Mouse (Mus musculus) heart, adult 2 months (tissue): Measurements from ENCODE around the gene Lpgat1. TPM values are rescaled to one million over a fixed set of nuclear protein-coding genes. Genes with fewer than 3 reads are reported as not detected.

Experiments
- DNase-seq, 2 experiments: peaks; one replicate each; pipeline ENCODE4 v3.0.0; 2021
- H3K27ac ChIP-seq: fragments of 200-600 bp; 2 replicates; pipeline ENCODE4 v1.8.1; 2022
- H3K27me3 ChIP-seq: fragments of 200-500 bp; 2 replicates; pipeline ENCODE4 v1.6.1; 2012; ENCODE audit warnings: mild to moderate bottlenecking, low read length, inconsistent platforms, mixed read lengths; ENCODE audit not compliant: control insufficient read depth, insufficient read depth
- H3K36me3 ChIP-seq: fragments of 200-500 bp; 2 replicates; pipeline ENCODE4 v1.6.1; 2012; ENCODE audit warnings: low read length, inconsistent platforms; ENCODE audit not compliant: control insufficient read depth, insufficient read depth
- H3K4me1 ChIP-seq: fragments of 200-500 bp; 2 replicates; pipeline ENCODE4 v1.6.1; 2011; ENCODE audit warnings: low read length; ENCODE audit not compliant: control insufficient read depth, insufficient read depth
- H3K4me3 ChIP-seq: fragments of 200-600 bp; 2 replicates; pipeline ENCODE4 v1.8.1; 2022
- H3K79me2 ChIP-seq: fragments of 200-500 bp; replicated peaks from 2 replicates; pipeline ENCODE4 v1.6.1; 2012; ENCODE audit warnings: mild to moderate bottlenecking, inconsistent platforms, low read length, moderate library complexity, mixed read lengths; ENCODE audit not compliant: control insufficient read depth, insufficient read depth
- H3K9ac ChIP-seq: fragments of 200-500 bp; 2 replicates; pipeline ENCODE4 v1.6.1; 2012; ENCODE audit warnings: low read depth, mild to moderate bottlenecking, control low read depth, inconsistent platforms, low read length, mixed read lengths
- CTCF ChIP-seq: fragments of 200-600 bp; IDR thresholded peaks from 2 replicates; pipeline ENCODE4 v1.8.1; 2022; ENCODE audit warnings: antibody characterized with exemption, mild to moderate bottlenecking, moderate library complexity
- EP300 ChIP-seq: fragments of 200-500 bp; IDR thresholded peaks from 2 replicates; pipeline ENCODE4 v1.6.1; 2011; ENCODE audit warnings: low read depth, low read length, control low read depth; ENCODE audit not compliant: insufficient read depth
- POLR2A ChIP-seq: fragments of 200-500 bp; IDR thresholded peaks from 2 replicates; pipeline ENCODE4 v1.6.1; 2011; ENCODE audit warnings: mild to moderate bottlenecking, low read depth, low read length, control low read depth; ENCODE audit not compliant: insufficient read depth
- WGBS: fragments of 180-500 bp; shearing (Covaris S2); methylation state at CpG from one replicate; pipeline ENCODE4 v1.1.7; 2018; 5-methylcytosine and 5-hydroxymethylcytosine counted together
- intact Hi-C: fragments of 180-260 bp; cut with DNase I; formaldehyde crosslinking; loops from one replicate; pipeline ENCODE4 v1.15.1; 2025
- polyA plus RNA-seq: library from polyadenylated mRNA; depleted of rRNA; stranded (reverse); fragments of >200 nt; gene quantifications from 2 replicates; pipeline ENCODE4 v1.2.3, GENCODE M21; 2012
- total RNA-seq, 2 experiments: library from RNA; stranded (reverse); gene quantifications; 2 replicates each; pipeline ENCODE4 v1.2.3; 2021

Gene Lpgat1
- total and polyA plus RNA-seq, 3 experiments = 16.8 to 119 (median 99.1) TPM

- WGBS = 88% methylated on average over 4 of the region's 4 CpGs
- Histone ChIP-seq H3K36me3 (peaks cover 6% of the 10 kb centered on the region), H3K79me2 (no peaks in the 10 kb centered on the region; the same call in 1 of the 2 replicates), H3K27ac (no peak overlapping the region), H3K4me1 (no peaks in the 10 kb centered on the region), H3K4me3 (no peak overlapping the region), H3K27me3 (no peaks in the 10 kb centered on the region), H3K9ac (no peak overlapping the region)
- TF ChIP-seq POLR2A = no peak
- no peak for TF ChIP-seq EP300
- no peak for TF ChIP-seq CTCF
- DNase-seq = no peak
- intact Hi-C loops = loop anchor here (5.0 kb wide), 1 partner anchor 35 kb away; no protein-coding TSS in a partner anchor
These were observed 5.1 kb downstream of the Lpgat1 start for GRCm38 (mm10) chr1:191722706-191723105.

GRCm38 (mm10) chr1:191723675-191724074 lies 6.0 kb downstream of the Lpgat1 start:
- no peak overlapping the region for H3K4me3 ChIP-seq
- WGBS = 79% methylated on average over 6 of the region's 6 CpGs
- no peak for DNase-seq
- no peak for TF ChIP-seq POLR2A
- TF ChIP-seq EP300 = no peak
- TF ChIP-seq CTCF = no peak
- peaks cover 6% of the 10 kb centered on the region for H3K36me3 ChIP-seq
- no peak overlapping the region for H3K9ac ChIP-seq
- H3K27ac ChIP-seq = no peak overlapping the region
- no peaks in the 10 kb centered on the region for H3K27me3 ChIP-seq
- H3K4me1 ChIP-seq = no peaks in the 10 kb centered on the region
- H3K79me2 ChIP-seq = no peaks in the 10 kb centered on the region; the same call in 1 of the 2 replicates
- intact Hi-C loops = loop anchor here (5.0 kb wide), 1 partner anchor 34 kb away; no protein-coding TSS in a partner anchor

- H3K4me3 ChIP-seq = no peak overlapping the region
- intact Hi-C loops = loop anchor here (5.0 kb wide), 1 partner anchor 33 kb away; no protein-coding TSS in a partner anchor
- H3K4me1 ChIP-seq = no peaks in the 10 kb centered on the region
- H3K36me3 ChIP-seq = peaks cover 6% of the 10 kb centered on the region
- no peaks in the 10 kb centered on the region for H3K27me3 ChIP-seq
- no peak overlapping the region for H3K27ac ChIP-seq
- H3K79me2 ChIP-seq = no peaks in the 10 kb centered on the region; the same call in 1 of the 2 replicates
- no peak overlapping the region for H3K9ac ChIP-seq
- DNase-seq = no peak
- WGBS = 74% methylated on average over 12 of the region's 12 CpGs
- TF ChIP-seq EP300 = no peak
- TF ChIP-seq POLR2A = no peak
- no peak for TF ChIP-seq CTCF
These were observed 6.9 kb downstream of the Lpgat1 start for GRCm38 (mm10) chr1:191724385-191725061.

- no peak for DNase-seq
- no peak overlapping the region for H3K4me3 ChIP-seq
- peaks cover 2% of the 10 kb centered on the region; the same call in 1 of the 2 replicates for H3K79me2 ChIP-seq
- intact Hi-C loops = no loop called here
- no peak for TF ChIP-seq CTCF
- TF ChIP-seq POLR2A = no peak
- no peak for TF ChIP-seq EP300
- H3K9ac ChIP-seq = no peak overlapping the region
- H3K4me1 ChIP-seq = peaks cover 2% of the 10 kb centered on the region; the same call in 1 of the 2 replicates
- 77% methylated on average over 4 of the region's 4 CpGs for WGBS
- no peak overlapping the region for H3K27ac ChIP-seq
- peaks cover 6% of the 10 kb centered on the region; the same call in 1 of the 2 replicates for H3K36me3 ChIP-seq
- no peaks in the 10 kb centered on the region for H3K27me3 ChIP-seq
These were observed 15.0 kb downstream of the Lpgat1 start for GRCm38 (mm10) chr1:191732623-191733022.

- no peak for TF ChIP-seq EP300
- no peak for TF ChIP-seq CTCF
- TF ChIP-seq POLR2A = no peak
These were observed 16.2 kb downstream of the Lpgat1 start for GRCm38 (mm10) chr1:191733822-191734221.

GRCm38 (mm10) chr1:191736425-191736824 lies 18.8 kb downstream of the Lpgat1 start:
- no peak overlapping the region for H3K9ac ChIP-seq
- no peak overlapping the region for H3K27ac ChIP-seq
- H3K79me2 ChIP-seq = no peaks in the 10 kb centered on the region
- no peak for TF ChIP-seq EP300
- no peak for TF ChIP-seq CTCF
- no peak for TF ChIP-seq POLR2A
- no peak overlapping the region for H3K4me3 ChIP-seq
- peaks cover 3% of the 10 kb centered on the region for H3K4me1 ChIP-seq
- H3K27me3 ChIP-seq = no peaks in the 10 kb centered on the region
- peaks cover 6% of the 10 kb centered on the region; the same call in 1 of the 2 replicates for H3K36me3 ChIP-seq
- no peak for DNase-seq
- intact Hi-C loops = no loop called here

More at GRCm38 (mm10) chr1:191733822-191734221, 16.2 kb downstream of the Lpgat1 start:
- no peak overlapping the region for H3K27ac ChIP-seq
- no peak overlapping the region for H3K4me3 ChIP-seq
- H3K9ac ChIP-seq = no peak overlapping the region
- no peaks in the 10 kb centered on the region for H3K27me3 ChIP-seq
- peaks cover 2% of the 10 kb centered on the region; the same call in 1 of the 2 replicates for H3K4me1 ChIP-seq
- H3K79me2 ChIP-seq = peaks cover 2% of the 10 kb centered on the region; the same call in 1 of the 2 replicates
- DNase-seq = no peak
- WGBS = 89% methylated on average over 4 of the region's 4 CpGs
- H3K36me3 ChIP-seq = peaks cover 6% of the 10 kb centered on the region; the same call in 1 of the 2 replicates
- intact Hi-C loops = no loop called here
